Mouse (Mus musculus): ENCODE data around the gene Gtf2a1l. TPM values are rescaled to one million over a fixed set of nuclear protein-coding genes. Genes with fewer than 3 reads are reported as not detected.

The Gtf2a1l gene
- total RNA-seq, 2 experiments from 2014 or later: not detected

DNA sequence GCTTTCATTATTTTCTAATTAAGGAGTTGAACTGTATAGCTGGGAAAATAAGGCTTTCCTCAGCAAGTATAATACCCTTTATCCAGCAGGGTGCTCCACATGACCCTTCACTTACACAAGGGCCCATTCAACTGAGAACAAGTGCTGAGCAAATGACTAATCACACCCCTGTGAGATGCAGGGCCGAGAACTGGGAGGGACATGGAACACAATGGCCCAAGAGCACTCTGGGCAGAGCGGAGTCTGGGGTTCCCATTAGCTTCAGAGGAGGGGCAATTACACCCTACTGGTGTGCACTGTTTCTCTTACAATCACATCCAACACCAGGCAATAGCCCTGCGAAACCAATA, 95.7 kb downstream of the Gtf2a1l start:
- no peak for ATAC-seq (replicated peaks; ENCODE audit: low FRiP score, poor library complexity, severe bottlenecking)

Other genes with a start within 250 kb of the Gtf2a1l start
- gene Foxn2, start 227.9 kb upstream of the Gtf2a1l start, total RNA-seq (2015; ENCODE audit: low replicate concordance): 16.3 and 17.3 TPM in 2 replicates
- gene Foxn2, start 227.9 kb upstream of the Gtf2a1l start, total RNA-seq (2017; ENCODE audit: low replicate concordance): 13.4 and 21.0 TPM in 2 replicates
- 15.9 and 16.3 TPM in 2 replicates for gene Ppp1r21, start 138.5 kb upstream of the Gtf2a1l start, total RNA-seq (2015; ENCODE audit: low replicate concordance)
- gene Ppp1r21, start 138.5 kb upstream of the Gtf2a1l start, total RNA-seq (2017; ENCODE audit: low replicate concordance): 12.8 and 13.6 TPM in 2 replicates
- gene Ston1, start 71.0 kb upstream of the Gtf2a1l start, total RNA-seq (2015; ENCODE audit: low replicate concordance): not detected in 2 replicates
- gene Ston1, start 71.0 kb upstream of the Gtf2a1l start, total RNA-seq (2017; ENCODE audit: low replicate concordance): not detected in 2 replicates
- gene Lhcgr, start 123.3 kb downstream of the Gtf2a1l start, total RNA-seq (2015; ENCODE audit: low replicate concordance): not detected in 2 replicates
- gene Lhcgr, start 123.3 kb downstream of the Gtf2a1l start, total RNA-seq (2017; ENCODE audit: low replicate concordance): not detected in 2 replicates